Mouse (Mus musculus): Measurements from ENCODE around the gene Zc3h12c.

The Zc3h12c gene

GRCm38 (mm10) chr9:52167863-52168685 lies at the start of gene Zc3h12c:
TSS of gene Zc3h12c (minus strand) at chr9:52168572.
- peak in 1 of 2 experiments; percentile 8 for DNase-seq (ENCODE audit: low spot score in 2 of 2)

- DNase-seq (ENCODE audit: low spot score in 2 of 2), result peak in 1 of 2 experiments; percentile 9
These were observed 49.3 kb upstream of the Zc3h12c start for GRCm38 (mm10) chr9:52217636-52218035.

- no peak for DNase-seq (ENCODE audit: low spot score in 2 of 2)
These were observed 46.9 kb upstream of the Zc3h12c start for GRCm38 (mm10) chr9:52215291-52215690.

GRCm38 (mm10) chr9:52212416-52212815 lies 44.0 kb upstream of the Zc3h12c start:
- DNase-seq (ENCODE audit: low spot score in 2 of 2), result no peak

- no peak for DNase-seq (ENCODE audit: low spot score in 2 of 2)
These were observed 40.2 kb upstream of the Zc3h12c start for GRCm38 (mm10) chr9:52208510-52209030.

- no peak for DNase-seq (ENCODE audit: low spot score in 2 of 2)
These were observed 34.8 kb upstream of the Zc3h12c start for GRCm38 (mm10) chr9:52203189-52203588.

GRCm38 (mm10) chr9:52200271-52200670 lies 31.9 kb upstream of the Zc3h12c start:
- no peak for DNase-seq (ENCODE audit: low spot score in 2 of 2)

- DNase-seq (ENCODE audit: low spot score in 2 of 2), result no peak
These were observed 27.5 kb upstream of the Zc3h12c start for GRCm38 (mm10) chr9:52195853-52196252.

GRCm38 (mm10) chr9:52193851-52194250 lies 25.5 kb upstream of the Zc3h12c start:
- no peak for DNase-seq (ENCODE audit: low spot score in 2 of 2)

- DNase-seq (ENCODE audit: low spot score in 2 of 2), result no peak
These were observed 22.5 kb upstream of the Zc3h12c start for GRCm38 (mm10) chr9:52190907-52191306.

GRCm38 (mm10) chr9:52188106-52188505 lies 19.7 kb upstream of the Zc3h12c start:
- DNase-seq (ENCODE audit: low spot score in 2 of 2), result no peak

- DNase-seq (ENCODE audit: low spot score in 2 of 2), result no peak
These were observed 18.0 kb upstream of the Zc3h12c start for GRCm38 (mm10) chr9:52186296-52186941.

- no peak for DNase-seq (ENCODE audit: low spot score in 2 of 2)
These were observed 13.0 kb upstream of the Zc3h12c start for GRCm38 (mm10) chr9:52181419-52181818.

GRCm38 (mm10) chr9:52180851-52181250 lies 12.5 kb upstream of the Zc3h12c start:
- DNase-seq (ENCODE audit: low spot score in 2 of 2), result no peak

GRCm38 (mm10) chr9:52175257-52175859 lies 7.0 kb upstream of the Zc3h12c start:
- no peak for DNase-seq (ENCODE audit: low spot score in 2 of 2)

- DNase-seq (ENCODE audit: low spot score in 2 of 2), result no peak
These were observed 6.3 kb upstream of the Zc3h12c start for GRCm38 (mm10) chr9:52174671-52175111.

GRCm38 (mm10) chr9:52173937-52174336 lies 5.6 kb upstream of the Zc3h12c start:
- no peak for DNase-seq (ENCODE audit: low spot score in 2 of 2)

- no peak for DNase-seq (ENCODE audit: low spot score in 2 of 2)
These were observed 4.2 kb upstream of the Zc3h12c start for GRCm38 (mm10) chr9:52172550-52172949.

GRCm38 (mm10) chr9:52170671-52171070 lies 2.3 kb upstream of the Zc3h12c start:
- DNase-seq (ENCODE audit: low spot score in 2 of 2), result no peak

- no peak for DNase-seq (ENCODE audit: low spot score in 2 of 2)
These were observed 1.8 kb upstream of the Zc3h12c start for GRCm38 (mm10) chr9:52170131-52170530.

- peak; percentile 68 to 73 for DNase-seq (ENCODE audit: low spot score in 2 of 2)
These were observed 406 bp upstream of the Zc3h12c start for GRCm38 (mm10) chr9:52168686-52169270.

GRCm38 (mm10) chr9:52167506-52167862 lies 888 bp downstream of the Zc3h12c start:
- DNase-seq (ENCODE audit: low spot score in 2 of 2), result no peak
